Mouse (Mus musculus): ENCODE measurements around the gene Lrrc8e.

Gene Lrrc8e

DNA sequence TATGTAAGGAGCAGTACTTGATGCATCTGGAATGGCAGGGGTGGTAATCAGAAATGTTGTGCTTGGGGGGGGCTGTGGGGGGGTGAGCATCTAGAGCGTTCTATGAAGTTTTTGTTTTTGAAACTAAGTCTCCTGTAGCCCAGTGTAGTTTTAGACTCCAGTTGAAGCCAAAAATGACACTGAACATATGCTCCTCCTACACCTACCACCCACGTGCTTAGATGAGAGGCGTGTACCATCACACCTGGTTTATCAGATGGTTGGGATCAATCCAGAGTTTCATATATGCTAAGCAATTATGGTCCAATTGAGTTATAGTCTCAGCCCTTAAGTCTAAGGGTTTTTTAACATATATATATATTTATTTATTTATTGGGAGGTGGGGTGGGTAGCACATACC is 7.0 kb upstream of the Lrrc8e start:
- in situ Hi-C loops (cut with MboI, MseI) = no loop called here

DNA sequence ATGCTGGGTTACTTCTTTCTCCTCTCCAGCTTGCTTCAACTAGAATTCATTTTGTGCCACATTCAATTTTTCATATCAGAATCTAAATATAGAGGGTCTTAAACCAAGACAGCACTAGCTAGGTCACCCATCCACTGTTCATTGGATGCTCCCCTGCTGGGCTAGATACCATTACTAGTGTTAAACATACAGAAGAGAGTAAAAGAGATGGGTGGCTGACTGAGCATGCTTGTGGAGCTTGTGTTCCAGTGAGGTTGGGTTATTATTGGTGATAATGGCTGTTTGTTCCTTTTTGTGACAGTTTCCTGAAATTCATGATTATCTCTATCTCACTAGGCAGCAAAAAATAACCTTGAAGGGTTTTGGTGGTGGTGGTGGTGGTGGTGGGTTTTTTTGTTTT is 4.6 kb upstream of the Lrrc8e start:
- in situ Hi-C loops (cut with MboI, MseI) = no loop called here

DNA sequence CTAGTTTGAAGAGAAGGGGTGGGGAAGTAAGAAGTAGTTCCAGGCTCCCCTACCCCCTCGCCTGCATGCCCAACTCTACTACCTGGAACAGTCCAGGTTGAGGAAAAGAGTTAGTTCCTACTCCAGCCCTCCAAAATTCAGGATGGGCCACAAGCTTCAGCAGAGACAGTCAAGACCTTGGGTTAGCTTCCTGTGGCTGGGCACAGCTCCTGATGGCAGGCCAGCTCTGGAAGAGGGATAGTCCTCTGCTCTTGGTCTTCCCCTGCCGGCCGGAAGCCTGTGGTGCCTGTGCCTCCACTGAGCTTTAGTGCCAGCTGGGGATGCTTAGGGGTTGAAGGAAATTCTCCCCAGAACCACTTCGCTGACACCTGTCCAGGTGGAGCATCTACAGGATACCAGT is 304 bp upstream of the Lrrc8e start:
- in situ Hi-C loops (cut with MboI, MseI) = no loop called here

DNA sequence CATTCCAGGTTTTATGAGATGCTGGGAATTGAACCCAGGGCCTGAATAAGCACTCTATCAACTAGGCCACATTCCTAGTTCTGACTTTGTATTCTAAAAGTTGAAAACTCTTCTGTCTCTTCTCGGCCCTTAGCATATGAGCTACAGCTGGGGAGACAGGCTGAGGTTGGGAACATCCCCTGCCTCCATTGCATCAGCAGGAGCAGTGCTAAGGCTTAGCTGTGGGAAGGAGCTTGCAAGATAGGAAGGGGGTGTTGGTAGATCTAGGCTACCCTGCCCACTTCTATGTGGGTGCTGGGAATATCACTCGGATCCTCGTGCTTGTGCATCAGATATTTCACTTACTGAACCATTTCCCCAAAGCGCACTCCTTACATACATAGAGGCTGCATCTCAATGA is 1.3 kb downstream of the Lrrc8e start:
- in situ Hi-C loops (cut with MboI, MseI) = no loop called here

DNA sequence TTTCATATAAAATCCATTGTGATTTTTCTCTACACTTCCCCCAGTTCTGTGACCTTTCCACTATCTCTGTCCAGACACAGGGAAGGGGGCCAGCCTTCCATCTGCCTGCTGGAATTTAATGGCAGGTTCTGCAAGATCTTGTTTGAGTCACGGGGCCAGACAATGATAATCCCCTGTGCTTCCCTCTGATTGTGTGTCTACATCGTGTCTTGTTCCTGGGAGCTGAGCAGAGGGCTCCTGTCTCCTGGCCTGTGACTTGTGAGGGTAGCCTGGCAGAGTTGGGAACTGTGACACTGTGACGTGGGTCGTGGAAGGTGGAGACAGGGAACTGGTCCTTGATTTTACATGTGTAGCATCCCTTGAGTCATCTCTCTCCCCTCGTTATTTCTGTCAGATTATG is 3.2 kb downstream of the Lrrc8e start:
- in situ Hi-C loops (cut with MboI, MseI) = loop anchor here in 1 of 2 experiments (10.0 kb wide), 1 partner anchor 595 kb away; the partner anchor contains the start of gene Stxbp2

DNA sequence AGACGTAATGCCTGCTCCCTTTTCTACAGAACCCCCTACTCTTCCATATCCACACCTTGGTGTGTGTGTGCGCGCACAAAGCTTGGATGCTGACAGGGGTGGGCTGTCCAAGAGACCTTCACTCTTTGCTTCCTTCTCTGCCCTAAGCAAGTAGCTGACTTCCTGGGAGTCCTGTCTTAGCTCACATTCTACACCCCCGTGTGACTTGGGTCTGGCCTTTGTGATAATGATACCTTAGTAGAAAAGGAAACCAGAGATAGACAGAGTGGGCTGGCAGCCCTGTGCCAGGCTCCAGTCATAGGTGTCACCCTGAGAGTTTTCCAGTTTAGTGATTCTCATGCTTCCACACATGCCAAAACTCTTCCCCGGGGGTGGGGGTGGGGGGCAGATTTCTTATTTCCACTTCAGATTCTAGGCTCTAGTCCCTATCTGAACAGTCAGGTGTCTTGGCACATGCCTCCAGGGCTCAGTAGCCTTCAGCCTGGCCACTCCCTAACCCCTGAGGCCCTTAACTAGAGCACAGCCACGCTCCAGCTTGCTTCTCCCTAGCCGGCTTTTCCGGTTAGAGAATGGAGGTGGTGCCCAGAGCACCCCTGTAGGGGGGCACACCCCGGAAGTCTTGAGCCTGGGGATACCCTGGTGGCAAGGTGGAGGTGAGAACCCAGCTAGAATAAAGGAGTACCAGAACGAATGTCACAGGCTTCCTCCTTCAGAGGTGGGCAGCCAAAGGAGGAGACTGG is 4.2 kb downstream of the Lrrc8e start:
- in situ Hi-C loops (cut with MboI, MseI) = loop anchor here in 1 of 2 experiments (10.0 kb wide), 1 partner anchor 596 kb away; the partner anchor contains the start of gene Stxbp2

DNA sequence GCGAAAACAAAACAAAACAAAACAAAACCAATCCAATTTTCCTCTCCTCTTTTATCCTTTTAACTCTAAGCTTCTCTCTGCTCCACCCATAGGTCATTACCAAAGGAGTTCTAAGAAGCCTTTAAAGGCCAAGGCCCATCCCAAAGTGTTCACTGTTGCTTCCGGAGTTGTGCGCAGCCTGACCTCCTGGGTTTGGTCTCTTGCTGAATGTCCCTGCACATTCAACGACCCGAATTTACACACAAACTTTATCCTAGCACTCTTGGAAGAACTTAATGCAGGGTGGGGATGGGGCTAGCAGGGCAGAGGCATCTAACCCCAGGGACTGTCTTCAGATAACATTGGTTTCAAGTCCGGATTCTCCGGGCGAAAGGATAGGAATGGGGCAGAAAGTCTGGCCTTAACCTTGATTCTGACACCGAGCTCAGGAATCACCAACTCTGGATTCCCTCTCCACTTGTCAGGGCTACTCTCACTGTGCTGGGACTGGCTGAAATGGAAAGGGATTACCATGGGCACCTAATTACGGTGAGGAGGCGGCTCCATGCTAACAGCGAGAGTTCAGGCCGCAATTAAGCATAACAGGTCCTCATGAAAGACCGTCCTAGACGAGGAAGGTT is 11.3 kb downstream of the Lrrc8e start:
- in situ Hi-C loops (cut with MboI, MseI) = loop anchor here in 1 of 2 experiments (10.0 kb wide), 1 partner anchor 603 kb away; the partner anchor contains the start of gene Stxbp2

DNA sequence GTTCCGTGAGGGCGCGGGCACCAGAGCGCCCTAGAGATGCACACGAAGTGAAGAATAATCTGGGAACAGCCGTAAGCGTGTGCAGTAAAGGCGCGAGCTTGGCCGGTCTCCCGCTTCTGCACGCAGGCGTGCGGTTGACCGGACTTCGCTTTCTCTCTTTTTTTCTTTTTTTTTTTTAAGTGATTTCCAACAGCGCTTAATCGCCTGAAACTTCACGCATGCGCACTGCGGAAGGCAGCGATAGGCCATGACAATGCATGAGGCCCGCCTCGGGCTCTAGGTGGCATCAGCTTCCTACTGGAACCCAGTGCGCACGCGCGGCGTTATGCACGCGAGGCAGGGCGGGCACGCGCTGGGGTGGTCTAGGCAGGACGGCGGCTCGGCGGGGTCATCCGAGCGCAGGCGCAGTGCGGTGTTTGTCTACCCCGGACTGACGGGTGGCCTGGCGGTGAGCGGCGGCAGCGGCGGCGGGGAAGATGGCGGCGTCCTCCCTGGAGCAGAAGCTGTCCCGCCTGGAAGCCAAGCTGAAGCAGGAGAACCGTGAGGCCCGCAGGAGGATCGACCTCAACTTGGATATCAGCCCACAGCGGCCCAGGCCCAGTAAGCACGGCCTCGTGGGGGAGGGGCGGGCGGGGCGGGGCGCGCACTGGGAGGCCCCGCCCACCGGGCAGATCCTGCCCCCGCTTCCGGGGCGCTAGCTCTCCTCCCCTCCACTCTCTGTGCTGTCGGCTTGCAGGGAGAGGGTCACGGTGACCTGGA is 12.0 kb downstream of the Lrrc8e start, which contains the start of the genes Map2k7 and Gm49320:
Map2k7 (plus strand) TSS at position 307 of the 759 bp plus-strand sequence.
Gm49320 (plus strand) TSS at position 432 of the 759 bp plus-strand sequence.
- in situ Hi-C loops (cut with MboI, MseI) = loop anchor here in 1 of 2 experiments (10.0 kb wide), 1 partner anchor 604 kb away; the partner anchor contains the start of gene Stxbp2

DNA sequence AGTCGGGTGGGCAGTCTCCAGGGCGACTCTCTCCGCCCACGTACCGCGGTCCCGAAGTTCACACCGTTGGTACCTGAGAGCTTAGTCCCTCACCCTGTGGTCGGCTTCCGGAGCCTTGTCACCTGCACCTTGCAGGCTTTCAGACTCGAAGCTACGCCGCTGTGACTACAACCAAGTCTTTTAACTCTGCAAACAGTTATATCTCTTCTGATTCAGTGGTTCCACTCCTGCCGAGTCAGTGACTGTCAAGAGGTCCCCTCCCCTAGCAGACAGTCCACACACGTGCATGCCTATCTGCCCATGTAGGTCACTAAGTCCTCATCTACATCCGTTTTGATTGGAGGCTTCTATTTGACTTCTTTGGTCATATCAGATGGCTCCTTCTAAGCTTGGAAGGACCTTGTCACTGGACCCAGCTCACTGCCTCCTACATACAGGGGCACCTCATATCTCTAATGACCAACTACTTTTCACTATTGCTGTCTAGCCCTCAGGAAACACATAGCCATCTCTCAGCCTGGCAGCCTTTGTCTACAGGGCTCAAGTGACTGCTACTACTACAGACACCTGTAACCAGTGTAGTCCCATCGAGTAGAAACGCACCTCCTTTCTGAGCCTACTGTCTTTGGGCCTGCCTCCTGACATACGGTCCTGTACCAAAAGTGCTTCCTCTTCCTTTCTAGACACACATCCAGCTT is 12.7 kb downstream of the Lrrc8e start:
- in situ Hi-C loops (cut with MboI, MseI) = loop anchor here in 1 of 2 experiments (10.0 kb wide), 1 partner anchor 605 kb away; the partner anchor contains the start of gene Stxbp2

DNA sequence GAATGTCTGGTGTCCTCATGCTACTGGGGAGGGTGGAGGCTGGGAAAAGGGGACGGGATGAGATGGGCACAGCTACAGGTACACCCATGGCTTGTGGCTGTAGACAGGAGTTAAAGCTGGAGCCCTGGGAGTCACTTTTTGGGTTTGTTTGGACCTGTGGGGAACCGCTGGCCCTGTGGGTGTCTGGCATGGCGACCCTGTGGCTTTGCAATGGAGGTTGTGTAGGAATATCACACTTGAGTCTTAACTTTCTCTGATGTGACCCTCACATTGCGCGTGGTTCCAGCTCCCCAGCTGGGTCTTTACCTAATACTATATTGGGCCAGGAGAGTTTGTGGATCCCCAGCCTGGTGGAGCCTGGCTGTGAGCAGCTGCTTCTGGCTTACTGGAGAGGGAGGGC is 18.4 kb downstream of the Lrrc8e start:
- in situ Hi-C loops (cut with MboI, MseI) = no loop called here

DNA sequence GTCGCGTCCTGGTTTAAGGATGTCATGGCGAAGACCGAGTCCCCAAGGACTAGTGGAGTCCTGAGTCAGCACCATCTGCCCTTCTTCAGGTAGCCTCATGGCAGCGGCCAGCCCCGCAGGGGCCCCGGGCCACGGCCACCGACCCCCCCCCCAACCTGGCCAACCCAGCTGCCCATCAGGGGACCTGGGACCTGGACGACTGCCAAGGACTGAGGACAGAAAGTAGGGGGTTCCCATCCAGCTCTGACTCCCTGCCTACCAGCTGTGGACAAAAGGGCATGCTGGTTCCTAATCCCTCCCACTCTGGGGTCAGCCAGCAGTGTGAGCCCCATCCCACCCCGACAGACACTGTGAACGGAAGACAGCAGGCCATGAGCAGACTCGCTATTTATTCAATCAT is 19.1 kb downstream of the Lrrc8e start:
- in situ Hi-C loops (cut with MboI, MseI) = no loop called here

DNA sequence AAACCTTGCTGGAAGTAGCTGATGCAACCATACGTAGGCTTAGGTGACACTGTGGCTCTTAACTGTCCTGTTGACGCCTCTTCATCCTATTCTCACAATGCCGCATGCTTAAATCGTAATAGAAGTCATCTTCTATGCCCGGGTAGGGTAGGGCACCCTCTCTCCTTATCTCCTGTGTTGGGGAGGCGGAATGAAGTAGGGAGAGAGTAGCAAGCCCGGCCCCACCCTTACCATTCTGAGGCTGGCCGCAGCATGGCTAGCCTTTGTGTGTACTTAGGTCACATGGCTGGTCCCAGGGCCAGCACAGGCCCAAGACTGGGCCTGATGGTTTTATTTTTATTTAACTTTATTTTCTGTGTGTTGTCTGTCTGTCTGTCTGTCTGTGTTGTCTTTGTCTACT is 20.6 kb downstream of the Lrrc8e start:
- in situ Hi-C loops (cut with MboI, MseI) = no loop called here

DNA sequence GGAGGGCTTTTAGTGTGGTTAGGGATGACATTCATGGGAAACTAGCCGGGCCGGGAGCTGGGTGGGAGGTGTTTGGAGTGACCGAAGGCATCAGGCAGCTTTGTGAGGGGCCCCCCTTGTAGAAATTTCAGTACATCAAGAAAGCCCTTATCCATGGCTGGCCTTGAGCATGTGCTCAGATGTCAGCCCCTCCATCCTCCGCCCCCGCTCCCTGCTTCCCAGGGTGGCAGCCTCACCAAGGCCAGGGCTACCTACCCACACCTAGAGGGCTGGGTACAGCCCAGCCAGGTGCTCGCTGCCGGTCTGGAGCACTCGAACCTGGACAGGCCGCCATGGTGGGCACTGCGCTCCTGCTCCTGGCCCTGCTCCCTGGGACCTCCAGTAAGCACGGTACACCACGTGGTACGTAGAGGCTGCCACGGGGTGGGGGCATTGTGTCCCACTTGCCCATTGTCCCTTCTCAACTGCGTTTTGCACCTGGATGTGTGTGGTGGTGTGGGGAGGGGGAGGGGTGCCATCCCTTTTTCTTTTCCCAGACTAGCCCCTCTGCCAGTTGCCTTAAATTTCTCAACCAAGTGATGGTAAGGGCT is 21.4 kb downstream of the Lrrc8e start, which contains the start of gene Tgfbr3l:
Tgfbr3l (plus strand) TSS at position 264 of the 590 bp plus-strand sequence.
- in situ Hi-C loops (cut with MboI, MseI) = no loop called here

DNA sequence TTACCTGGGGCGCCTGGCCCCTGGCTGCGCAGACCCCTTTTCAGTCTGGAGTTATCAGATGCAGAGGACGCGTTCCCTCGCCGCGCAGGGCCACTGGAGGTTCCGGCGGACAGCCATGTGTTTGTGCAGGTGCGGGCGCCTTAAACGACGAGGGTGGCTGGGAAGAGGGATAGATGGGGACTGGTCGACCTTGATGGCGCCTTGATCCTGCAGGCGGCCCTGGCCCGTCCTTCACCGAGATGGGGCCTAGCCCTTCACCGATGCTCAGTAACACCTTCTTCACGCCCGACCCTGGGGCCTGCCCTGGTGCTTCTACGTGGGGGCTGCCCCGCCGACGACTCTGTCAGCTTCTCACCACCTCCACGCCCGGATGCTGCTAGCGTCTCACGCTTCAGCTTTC is 22.6 kb downstream of the Lrrc8e start:
- in situ Hi-C loops (cut with MboI, MseI) = no loop called here

DNA sequence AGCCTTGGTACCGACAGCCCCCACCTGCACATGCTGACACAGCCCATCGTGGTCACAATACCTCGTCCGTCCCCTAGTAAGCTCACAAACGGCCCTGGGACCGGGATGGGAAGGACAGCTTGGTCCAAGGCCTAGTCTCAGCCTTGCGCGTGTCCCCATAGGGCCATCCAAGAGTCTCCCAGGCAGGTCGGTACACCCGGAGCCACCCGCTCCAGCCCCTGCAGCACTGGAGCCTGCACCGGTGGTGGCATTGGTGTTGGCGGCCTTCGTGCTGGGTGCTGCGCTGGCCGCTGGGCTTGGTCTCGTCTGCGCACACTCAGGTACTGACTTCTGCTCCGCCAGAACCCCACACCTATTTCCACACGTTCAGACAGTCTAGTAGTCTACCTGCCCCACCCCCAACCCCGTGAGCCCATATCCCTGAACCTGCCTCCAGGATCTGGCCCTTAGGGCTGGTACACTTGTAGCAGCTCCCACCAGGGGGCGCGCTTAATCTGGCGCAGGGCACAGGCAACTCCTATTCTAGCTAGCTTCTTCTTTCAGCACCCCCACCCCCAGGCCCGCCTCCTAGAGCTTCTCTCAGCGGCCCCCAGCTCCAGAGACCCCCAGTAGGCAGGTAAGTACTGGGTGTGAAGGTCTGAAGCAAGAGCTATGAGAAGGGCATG is 23.8 kb downstream of the Lrrc8e start:
- in situ Hi-C loops (cut with MboI, MseI) = loop anchor here in 1 of 2 experiments (10.0 kb wide), 1 partner anchor 424 kb away; no protein-coding TSS in a partner anchor

DNA sequence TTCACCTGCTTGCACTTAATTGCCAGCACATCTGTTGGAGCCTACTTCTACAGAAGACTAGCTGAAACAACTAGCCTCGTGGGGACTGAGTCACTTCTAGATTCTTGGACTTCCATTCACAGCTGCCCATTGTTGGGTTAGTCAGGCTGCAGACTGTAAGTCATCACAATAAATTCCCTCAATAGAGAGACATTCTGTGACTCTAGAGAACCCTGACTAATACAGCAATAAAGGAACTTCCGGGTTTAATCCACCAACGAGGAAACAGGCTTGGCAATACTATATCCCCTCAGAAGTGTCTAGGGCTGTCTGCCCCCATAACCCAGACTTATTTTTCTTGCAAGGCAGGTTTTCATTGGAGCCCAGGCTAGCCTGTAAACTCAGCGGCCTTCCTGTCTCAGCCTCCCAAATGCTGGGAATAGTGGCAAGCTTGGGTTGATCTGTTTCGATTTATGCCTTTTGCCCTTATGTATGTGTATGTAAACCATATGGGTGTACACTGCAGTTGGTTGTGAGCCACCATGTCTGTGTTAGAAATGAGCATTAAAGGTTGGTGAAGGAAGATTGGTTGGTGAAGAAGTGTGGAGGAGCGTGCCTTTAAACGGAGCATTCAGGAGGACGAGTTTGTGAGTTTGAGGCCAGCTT is 25.6 kb downstream of the Lrrc8e start:
- in situ Hi-C loops (cut with MboI, MseI) = loop anchor here in 1 of 2 experiments (10.0 kb wide), 1 partner anchor 423 kb away; no protein-coding TSS in a partner anchor

DNA sequence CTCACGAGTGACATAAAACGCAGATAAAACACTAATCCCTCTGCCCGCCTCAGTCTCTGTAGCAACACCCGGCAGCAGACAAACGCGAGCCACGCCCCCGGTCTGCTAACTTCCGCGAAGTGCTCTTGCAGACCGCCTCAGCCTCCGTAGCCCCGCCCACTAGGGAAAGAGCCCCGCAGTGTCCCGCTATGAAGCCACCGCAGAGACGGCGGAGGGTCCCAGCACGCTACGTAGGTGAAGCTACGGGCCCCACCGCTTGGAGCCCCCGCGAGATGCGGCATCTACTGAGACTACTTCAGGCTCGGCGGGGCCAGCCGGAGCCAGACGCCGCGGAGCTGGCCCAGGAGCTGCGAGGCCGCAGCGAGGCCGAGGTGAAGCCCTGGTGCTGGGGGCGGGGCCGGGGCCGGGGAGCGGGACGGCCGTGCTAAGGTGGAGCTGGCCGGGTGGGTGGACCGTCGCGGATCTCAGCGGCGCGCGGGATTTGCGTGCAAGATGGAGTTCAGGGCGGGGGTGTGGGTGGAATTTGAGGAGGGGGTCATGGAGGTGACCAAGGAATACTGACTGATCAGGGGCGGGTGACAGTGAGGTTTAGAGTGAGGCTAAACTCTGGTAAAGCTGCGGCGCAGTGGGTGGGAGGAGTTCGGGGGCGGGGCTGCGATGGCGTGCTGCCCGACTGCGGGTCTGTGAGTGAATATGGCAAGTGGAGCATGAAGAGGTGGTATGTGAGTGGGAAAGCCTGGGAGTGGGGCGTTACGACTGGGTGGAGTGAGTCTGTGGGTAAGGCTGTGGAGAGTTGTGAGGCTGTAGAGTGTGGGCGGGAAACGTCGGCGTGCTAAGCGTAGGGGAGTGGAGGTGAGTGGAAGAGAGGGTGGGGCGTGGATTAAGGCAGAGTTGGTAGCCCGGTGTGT is 26.6 kb downstream of the Lrrc8e start, which contains the start of gene Snapc2:
Snapc2 (plus strand) TSS at position 147 of the 908 bp plus-strand sequence.
- in situ Hi-C loops (cut with MboI, MseI) = loop anchor here in 1 of 2 experiments (10.0 kb wide), 1 partner anchor 422 kb away; no protein-coding TSS in a partner anchor

DNA sequence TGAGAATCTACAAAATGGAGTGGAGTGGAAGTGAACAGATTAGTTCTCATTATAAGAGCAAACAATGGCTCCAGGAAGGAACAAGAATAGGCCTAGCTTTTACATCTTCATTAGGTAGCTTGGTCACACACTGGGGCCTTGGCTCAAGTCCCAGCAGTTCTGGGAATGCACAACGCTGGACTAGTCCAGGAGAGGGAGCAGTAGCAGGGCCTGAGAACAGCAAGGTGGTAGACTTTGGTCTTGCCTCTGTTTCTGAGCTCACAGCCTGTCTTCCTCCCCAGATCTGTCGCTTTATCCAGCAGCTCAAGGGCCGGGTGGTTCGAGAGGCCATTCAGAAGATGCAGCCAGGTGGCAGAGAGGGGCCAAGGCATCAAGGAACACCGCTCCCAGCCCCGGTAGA is 27.4 kb downstream of the Lrrc8e start:
- in situ Hi-C loops (cut with MboI, MseI) = loop anchor here in 1 of 2 experiments (10.0 kb wide), 1 partner anchor 421 kb away; no protein-coding TSS in a partner anchor

All from T-helper 17 cell (primary cell).